Mouse (Mus musculus) liver, postnatal 0 days (tissue): Measurements from ENCODE around the gene Dcaf12. TPM values are rescaled to one million over a fixed set of nuclear protein-coding genes. Genes with fewer than 3 reads are reported as not detected.

Experiments used
- ATAC-seq: fragments of 200-750 bp; cut with Nextera tagmentation; 2 replicates; pipeline ENCODE4 v1.8.0; 2017; ENCODE audit warnings: mild to moderate bottlenecking, moderate library complexity
- DNase-seq: peaks from one replicate; pipeline ENCODE4 v3.0.0-alpha.2; 2016
- H3K27ac ChIP-seq: fragments of 300-500 bp; sonication (generic); 2 replicates; pipeline ENCODE4 v1.5.1; 2014; ENCODE audit warnings: antibody characterized with exemption, moderate library complexity, mild to moderate bottlenecking, low read depth
- H3K27me3 ChIP-seq: fragments of 300-500 bp; sonication (generic); 2 replicates; pipeline ENCODE4 v1.6.1; 2014; ENCODE audit warnings: low read length, control low read depth, mixed read lengths; ENCODE audit not compliant: insufficient read depth
- H3K36me3 ChIP-seq: fragments of 300-500 bp; sonication (generic); replicated peaks from 2 replicates; pipeline ENCODE4 v1.6.1; 2014; ENCODE audit warnings: mild to moderate bottlenecking, control low read depth, low read length, moderate library complexity, mixed read lengths; ENCODE audit not compliant: insufficient read depth
- H3K4me1 ChIP-seq: fragments of 300-500 bp; sonication (generic); 2 replicates; pipeline ENCODE4 v1.6.1; 2014; ENCODE audit warnings: antibody characterized with exemption, mild to moderate bottlenecking, control low read depth; ENCODE audit not compliant: insufficient read depth
- H3K4me2 ChIP-seq: fragments of 300-500 bp; sonication (generic); 2 replicates; pipeline ENCODE4 v1.6.1; 2014; ENCODE audit warnings: low read depth, mild to moderate bottlenecking, low read length, moderate library complexity, mixed read lengths
- H3K4me3 ChIP-seq: fragments of 300-500 bp; sonication (generic); 2 replicates; pipeline ENCODE4 v1.5.1; 2014; ENCODE audit warnings: low read depth, low read length
- H3K9ac ChIP-seq: fragments of 300-500 bp; sonication (generic); replicated peaks from 2 replicates; pipeline ENCODE4 v1.6.1; 2014; ENCODE audit warnings: mild to moderate bottlenecking, moderate library complexity
- H3K9me3 ChIP-seq: fragments of 300-500 bp; sonication (generic); 2 replicates; pipeline ENCODE4 v1.6.1; 2016; ENCODE audit warnings: mild to moderate bottlenecking, control low read depth, low read length, mixed read lengths
- CTCF ChIP-seq: sonication (generic); IDR thresholded peaks from 2 replicates; pipeline ENCODE4 v1.5.1; 2016; ENCODE audit warnings: antibody characterized with exemption, low read depth
- EP300 ChIP-seq: IDR thresholded peaks from 2 replicates; pipeline ENCODE4 v1.6.1; 2016; ENCODE audit warnings: antibody characterized with exemption, low read depth, mild to moderate bottlenecking
- WGBS: fragments of 180-500 bp; shearing (Covaris S2); extraction: QIAGEN DNeasy Blood & Tissue Kit; methylation state at CpG from one replicate; pipeline ENCODE4 v1.1.7; 2014; ENCODE audit not compliant: insufficient replicate concordance; 5-methylcytosine and 5-hydroxymethylcytosine counted together
- polyA plus RNA-seq: library from polyadenylated mRNA; unstranded; fragments of >200 nt; fragmentation: Nextera tagmentation; extraction: Ambion mirVana; gene quantifications from 2 replicates; pipeline ENCODE4 v1.2.1, GENCODE M21; 2015

Dcaf12 gene
- polyA plus RNA-seq, 1 experiment from 2014 or later, result 39.6 TPM

GRCm38 (mm10) chr4:41318267-41318666, 3.6 kb upstream of the Dcaf12 start:
- Histone ChIP-seq H3K36me3 (0 out of 2 replicates have a peak, but pooled peaks cover under 1% of the 10 kb centered on the region), H3K9me3 (no peaks in the 10 kb centered on the region), H3K27ac (no peak overlapping the region), H3K9ac (no peak overlapping the region), H3K4me2 (no peak overlapping the region), H3K4me1 (peaks cover 19% of the 10 kb centered on the region), H3K4me3 (no peak overlapping the region), H3K27me3 (no peaks in the 10 kb centered on the region)
- TF ChIP-seq CTCF (0 out of 2 replicates have a peak, but pooled peaks have one; percentile 17), EP300 (no peak)
- 66% methylated on average over 5 of the region's 5 CpGs for WGBS
- ATAC-seq, result no peak
- no peak for DNase-seq

DNA sequence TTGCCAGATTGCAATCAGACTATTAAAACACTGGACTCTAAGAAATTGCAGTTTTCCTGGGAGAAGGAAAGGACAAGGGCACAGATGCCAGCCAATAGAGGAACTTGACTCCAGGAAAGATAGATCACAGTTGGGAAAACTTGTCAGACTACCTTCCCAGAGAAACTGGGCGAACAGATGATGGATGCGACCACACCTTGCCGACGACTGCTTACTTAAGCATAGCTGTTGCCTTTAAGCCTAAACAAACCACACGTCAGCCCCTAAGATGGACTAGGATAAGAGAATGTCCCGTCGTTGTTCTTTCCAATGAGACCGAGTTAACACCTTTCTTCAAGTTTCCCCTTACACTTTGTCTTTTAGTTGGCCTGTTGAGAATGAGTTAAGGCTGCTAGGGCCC, 484 bp upstream of the Dcaf12 start:
- ATAC-seq, result no peak
- WGBS, result 49% methylated on average over 8 of the region's 8 CpGs
- Histone ChIP-seq H3K27me3 (no peaks in the 10 kb centered on the region), H3K9ac (peak overlapping the region; percentile 98), H3K27ac (peak overlapping the region; percentile 99), H3K4me3 (peak overlapping the region; percentile 90), H3K4me2 (peak overlapping the region; percentile 78), H3K9me3 (no peaks in the 10 kb centered on the region), H3K36me3 (peaks cover 27% of the 10 kb centered on the region), H3K4me1 (peaks cover 37% of the 10 kb centered on the region)
- DNase-seq, result no peak
- TF ChIP-seq CTCF (no peak), EP300 (no peak)

- H3K4me2 ChIP-seq, result peak overlapping the region; percentile 78
- no peak for TF ChIP-seq EP300
- no peak for TF ChIP-seq CTCF
- peaks cover 37% of the 10 kb centered on the region for H3K4me1 ChIP-seq
- H3K9me3 ChIP-seq, result no peaks in the 10 kb centered on the region
- ATAC-seq (no peak), DNase-seq (peak; percentile 25)
- no peaks in the 10 kb centered on the region for H3K27me3 ChIP-seq
- peak overlapping the region; percentile 99 for H3K27ac ChIP-seq
- H3K36me3 ChIP-seq, result peaks cover 37% of the 10 kb centered on the region
- peak overlapping the region; percentile 98 for H3K9ac ChIP-seq
- peak overlapping the region; percentile 90 for H3K4me3 ChIP-seq
- 19% methylated on average over 14 of the region's 14 CpGs for WGBS
Measured at GRCm38 (mm10) chr4:41313722-41314121, 967 bp downstream of the Dcaf12 start.

- Histone ChIP-seq H3K36me3 (peaks cover 51% of the 10 kb centered on the region), H3K4me3 (peak overlapping the region; percentile 90; the same call in 1 of the 2 replicates), H3K4me1 (peaks cover 42% of the 10 kb centered on the region), H3K4me2 (peak overlapping the region; percentile 78), H3K27me3 (no peaks in the 10 kb centered on the region), H3K27ac (no peak overlapping the region), H3K9me3 (no peaks in the 10 kb centered on the region), H3K9ac (no peak overlapping the region)
- no peak for ATAC-seq
- TF ChIP-seq CTCF (no peak), EP300 (0 out of 2 replicates have a peak, but pooled peaks have one; percentile 35)
- 55% methylated on average over 9 of the region's 9 CpGs for WGBS
- DNase-seq, result no peak
Measured at GRCm38 (mm10) chr4:41310567-41311563, 3.8 kb downstream of the Dcaf12 start.

GRCm38 (mm10) chr4:41307406-41307805, 7.3 kb downstream of the Dcaf12 start:
- Histone ChIP-seq H3K27me3 (no peaks in the 10 kb centered on the region), H3K4me1 (peaks cover 42% of the 10 kb centered on the region), H3K36me3 (peaks cover 63% of the 10 kb centered on the region), H3K27ac (no peak overlapping the region), H3K9me3 (no peaks in the 10 kb centered on the region), H3K4me2 (no peak overlapping the region), H3K4me3 (no peak overlapping the region), H3K9ac (no peak overlapping the region)
- DNase-seq (no peak), ATAC-seq (no peak)
- TF ChIP-seq CTCF (no peak), EP300 (no peak)
- 76% methylated on average over 6 of the region's 6 CpGs for WGBS

GRCm38 (mm10) chr4:41304302-41304701, 10.4 kb downstream of the Dcaf12 start:
- no peak for DNase-seq
- TF ChIP-seq EP300 (no peak), CTCF (no peak)
- ATAC-seq, result no peak
- 34% methylated on average over 3 of the region's 3 CpGs for WGBS
- Histone ChIP-seq H3K36me3 (peaks cover 67% of the 10 kb centered on the region), H3K27ac (peak overlapping the region; percentile 20; the same call in 1 of the 2 replicates), H3K4me3 (no peak overlapping the region), H3K4me1 (peaks cover 32% of the 10 kb centered on the region), H3K27me3 (no peaks in the 10 kb centered on the region), H3K9ac (no peak overlapping the region; the same call in 1 of the 2 replicates), H3K4me2 (peak overlapping the region; percentile 30), H3K9me3 (no peaks in the 10 kb centered on the region)
